Mouse (Mus musculus) heart, adult 11 months (tissue): ENCODE measurements around the gene Endod1.
A peak's percentile ranks its signal among the peaks of the same experiment; 100 is the strongest.

Experiments used
- DNase-seq: peaks from one replicate; pipeline ENCODE4 v3.0.0; 2022

The Endod1 gene

DNA sequence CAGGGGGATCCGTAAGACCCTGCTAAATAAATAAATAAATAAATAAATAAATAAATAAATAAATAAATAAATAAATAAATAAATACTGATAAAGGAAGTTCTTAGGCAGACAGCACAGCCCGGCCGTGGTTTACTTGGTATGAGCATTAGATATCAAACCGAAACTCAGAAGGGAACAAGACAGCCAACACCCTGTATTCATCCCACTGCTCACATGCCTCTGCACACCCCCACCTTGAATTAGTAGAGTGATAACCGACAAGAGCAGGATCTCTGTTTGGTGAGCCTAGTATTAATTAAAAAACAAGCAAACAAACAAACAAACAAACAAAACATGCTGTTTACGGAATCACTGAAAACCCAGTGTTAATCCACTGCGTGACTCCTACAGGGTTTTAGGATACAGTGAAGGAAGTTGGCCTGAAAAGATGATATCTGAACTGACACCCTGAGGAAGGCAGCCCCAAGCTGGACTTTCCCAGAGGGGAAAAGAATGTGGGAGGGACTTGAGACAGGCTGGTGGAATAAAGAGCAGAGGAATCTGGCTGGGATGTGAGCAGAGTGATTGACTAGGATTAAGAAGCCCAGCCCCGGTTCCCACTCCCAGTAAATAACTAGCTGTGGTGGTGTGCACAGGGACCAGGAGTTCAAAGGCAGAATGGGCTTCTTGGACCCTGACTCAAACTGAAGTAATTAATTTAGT lies at the start of gene Endod1:
Endod1 (minus strand) TSS at position 155 of the 703 bp plus-strand sequence.
- peak; percentile 95 for DNase-seq

DNA sequence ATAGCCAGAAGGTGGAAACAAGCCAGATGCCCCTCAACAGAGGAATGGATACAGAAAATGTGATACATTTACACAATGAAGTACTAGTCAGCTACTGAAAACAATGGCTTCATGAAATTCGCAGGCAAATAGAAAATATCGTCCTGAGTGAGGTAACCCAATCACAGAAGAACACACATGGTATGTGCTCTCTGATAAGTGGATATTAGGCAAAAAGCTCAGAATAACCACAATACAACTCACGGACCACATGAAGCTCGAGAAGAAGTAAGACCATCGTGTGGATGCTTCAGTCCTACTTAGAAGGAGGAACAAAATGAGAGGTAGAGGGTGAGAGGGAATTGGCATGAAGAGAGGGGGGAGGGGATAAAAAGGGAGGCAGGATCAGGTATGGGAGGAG lies 27.8 kb upstream of the Endod1 start:
- no peak for DNase-seq

DNA sequence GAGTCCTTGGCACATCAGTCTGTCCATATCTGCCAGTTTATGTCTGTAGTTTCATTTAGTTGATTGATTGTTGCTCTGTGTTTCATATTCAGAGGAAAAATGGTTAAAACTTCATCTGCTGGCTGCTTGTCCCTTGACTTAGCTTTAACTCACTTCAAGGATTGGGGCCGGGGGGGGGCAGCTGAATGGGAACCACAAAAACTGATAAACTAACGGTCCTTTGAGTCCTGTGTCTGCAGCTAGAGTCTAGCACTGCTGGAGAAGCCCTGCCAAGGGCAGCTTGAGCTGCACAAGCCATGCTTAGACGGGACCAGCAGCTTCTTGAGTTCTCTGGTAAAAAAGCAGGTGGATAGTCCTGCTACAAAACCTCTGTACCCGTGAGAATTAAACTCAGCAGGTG lies 26.7 kb upstream of the Endod1 start:
- no peak for DNase-seq

DNA sequence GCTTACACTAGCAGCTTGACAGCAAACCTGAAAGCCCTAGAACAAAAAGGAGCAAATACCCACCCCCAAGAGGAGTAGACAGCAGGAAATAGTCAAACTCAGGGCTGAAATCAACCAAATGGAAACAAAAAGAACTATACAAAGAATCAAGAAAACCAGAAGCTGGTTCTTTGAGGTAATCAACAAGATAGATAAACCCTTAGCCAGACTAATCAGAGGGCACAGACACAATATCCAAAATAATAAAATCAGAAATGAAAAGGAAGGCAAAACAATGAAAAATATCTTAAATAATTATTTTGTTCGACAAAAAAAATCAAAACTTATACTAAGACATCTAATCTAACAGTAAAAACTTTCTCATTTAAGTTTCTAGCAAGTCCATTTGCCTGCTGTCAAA lies 24.7 kb upstream of the Endod1 start:
- DNase-seq, result no peak

DNA sequence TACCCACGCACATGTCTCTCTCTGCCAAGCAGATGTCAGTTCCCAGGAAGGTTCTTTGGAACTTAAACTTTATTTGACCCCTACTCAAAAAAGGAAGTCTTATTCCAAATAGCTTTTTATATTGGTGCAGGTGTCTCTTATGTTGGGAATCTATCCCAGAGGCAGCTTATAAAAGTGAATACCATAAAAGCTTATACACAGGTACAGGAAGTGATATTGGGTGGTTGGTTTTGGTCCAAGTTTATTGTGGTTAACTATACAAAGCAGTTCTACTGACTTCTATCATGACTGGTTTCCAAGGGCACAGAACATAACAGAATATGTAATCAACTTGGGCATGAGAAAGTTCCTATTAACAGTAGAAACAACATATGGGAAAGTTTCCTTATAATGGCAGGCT lies 20.8 kb upstream of the Endod1 start:
- peak; percentile 69 for DNase-seq

DNA sequence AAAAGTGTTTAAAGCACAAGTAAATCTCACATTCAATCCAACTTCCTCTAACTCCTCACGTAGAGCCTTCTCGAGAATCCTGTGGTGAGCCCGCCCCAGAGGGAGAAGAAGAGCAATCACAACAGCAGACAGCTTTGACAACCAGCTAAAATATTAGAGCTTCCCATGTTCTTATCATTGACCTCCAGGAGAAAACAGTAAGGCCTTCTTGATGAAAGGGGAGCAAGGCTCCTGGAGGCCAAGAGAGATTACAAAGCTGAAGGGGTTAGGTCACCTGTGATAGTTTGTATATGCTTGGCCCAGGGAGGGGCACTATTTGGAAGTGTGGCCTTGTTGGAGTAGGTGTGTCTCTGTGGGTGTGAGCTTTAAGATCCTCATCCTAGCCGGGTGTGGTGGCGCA lies 19.1 kb upstream of the Endod1 start:
- peak; percentile 51 for DNase-seq

DNA sequence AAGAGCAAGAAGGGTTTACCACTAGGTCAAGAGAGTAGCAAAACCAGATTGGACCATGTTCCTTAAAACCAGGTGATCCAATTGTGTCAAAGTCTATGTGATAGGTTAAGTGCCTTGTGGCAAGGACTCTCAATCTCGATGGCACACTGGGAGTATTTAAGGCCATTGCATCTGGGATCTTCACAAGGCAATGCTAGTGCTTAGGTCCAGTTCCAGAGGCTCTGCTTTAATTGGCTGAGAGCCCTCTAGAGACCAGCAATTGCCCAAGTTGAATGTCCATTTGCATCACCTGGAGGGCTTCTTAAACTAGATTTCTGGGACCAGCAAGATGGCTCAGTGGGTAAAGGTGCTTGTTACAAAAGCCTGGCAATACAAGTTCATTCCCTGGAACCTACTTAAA lies 17.6 kb upstream of the Endod1 start:
- DNase-seq, result peak; percentile 34

DNA sequence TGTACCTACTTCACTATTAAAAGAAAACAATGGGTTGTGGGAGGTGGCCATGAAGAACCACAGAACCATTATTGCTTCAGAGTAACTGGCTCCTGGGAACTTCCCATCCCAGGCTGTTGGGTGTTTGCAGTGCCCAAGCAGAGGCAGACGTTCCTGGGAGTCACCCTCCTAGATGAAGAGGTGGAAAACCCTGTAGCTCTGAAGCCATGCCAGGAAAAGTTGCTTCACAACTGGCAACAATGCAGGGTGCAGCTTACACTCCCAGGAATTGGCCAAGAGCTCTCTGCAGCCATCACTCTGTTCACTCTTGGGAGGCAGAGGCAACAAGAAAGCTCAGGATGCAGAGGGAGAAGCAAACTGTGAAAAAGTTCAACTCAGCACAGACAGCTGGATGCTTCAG lies 16.8 kb upstream of the Endod1 start:
- peak; percentile 79 for DNase-seq

DNA sequence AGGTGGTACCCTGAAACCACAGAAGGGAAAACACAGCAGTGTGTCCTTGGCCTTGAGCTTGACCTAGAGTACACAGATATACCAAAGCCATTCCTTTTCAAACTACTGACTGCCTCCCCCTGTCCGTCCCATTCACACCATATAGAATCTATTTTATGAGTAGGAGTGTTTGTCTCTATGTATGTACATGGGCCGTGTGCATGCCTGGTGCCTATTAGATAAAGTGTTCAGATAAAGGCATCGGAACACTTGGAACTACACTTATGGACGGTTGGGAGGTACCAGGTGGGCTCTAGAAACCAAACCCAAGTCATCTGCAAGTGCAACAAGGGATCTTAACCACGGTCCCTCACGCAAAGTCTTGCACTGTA lies 16.1 kb upstream of the Endod1 start:
- peak; percentile 25 for DNase-seq

DNA sequence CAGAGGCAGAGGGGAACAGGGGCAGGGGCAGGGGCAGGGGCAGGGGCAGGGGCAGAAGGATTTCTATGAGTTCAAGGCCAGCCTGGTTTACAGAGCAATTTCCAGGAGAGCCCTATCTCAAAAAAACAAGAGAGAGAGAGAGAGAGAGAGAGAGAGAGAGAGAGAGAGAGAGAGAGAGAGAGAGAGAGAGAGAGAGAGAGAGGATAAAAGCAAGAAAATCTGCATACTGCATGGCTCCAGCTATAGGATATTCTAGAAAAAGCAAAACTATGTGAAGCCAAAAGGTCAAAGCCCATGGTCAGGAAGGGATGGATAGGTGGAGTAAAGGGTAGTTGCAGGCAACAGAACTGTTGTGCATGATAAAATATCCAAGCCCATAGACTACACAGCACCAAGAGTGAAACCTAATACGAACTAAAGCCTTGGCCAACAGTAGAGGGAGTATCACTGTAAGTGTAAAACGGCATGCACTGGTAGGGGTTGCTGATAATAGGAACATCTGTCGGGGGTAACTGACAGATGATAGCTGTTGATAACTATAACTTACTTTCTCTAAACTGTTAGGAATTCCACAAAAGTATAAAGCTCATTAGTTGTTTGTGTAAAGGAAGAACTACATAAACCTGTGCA lies 15.6 kb upstream of the Endod1 start:
- no peak for DNase-seq

DNA sequence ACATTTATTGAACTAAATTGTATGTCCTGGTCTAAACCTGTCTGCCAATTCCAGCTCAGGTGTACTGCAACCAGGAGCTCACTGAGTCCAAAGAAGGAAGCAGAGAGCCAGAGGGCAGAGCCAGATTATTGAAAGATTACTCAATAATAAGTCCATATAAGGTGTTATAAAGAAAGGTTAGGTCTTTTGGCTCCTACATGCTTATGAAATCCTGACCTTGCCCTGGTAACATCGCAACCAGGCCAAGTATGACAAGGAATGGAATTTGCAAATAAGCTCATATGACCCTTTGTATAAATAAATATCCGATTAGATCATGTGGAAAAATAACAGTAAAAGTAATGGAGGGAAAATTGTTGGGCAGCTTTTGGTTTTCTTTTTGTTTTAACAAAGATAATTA lies 14.8 kb upstream of the Endod1 start:
- no peak for DNase-seq

DNA sequence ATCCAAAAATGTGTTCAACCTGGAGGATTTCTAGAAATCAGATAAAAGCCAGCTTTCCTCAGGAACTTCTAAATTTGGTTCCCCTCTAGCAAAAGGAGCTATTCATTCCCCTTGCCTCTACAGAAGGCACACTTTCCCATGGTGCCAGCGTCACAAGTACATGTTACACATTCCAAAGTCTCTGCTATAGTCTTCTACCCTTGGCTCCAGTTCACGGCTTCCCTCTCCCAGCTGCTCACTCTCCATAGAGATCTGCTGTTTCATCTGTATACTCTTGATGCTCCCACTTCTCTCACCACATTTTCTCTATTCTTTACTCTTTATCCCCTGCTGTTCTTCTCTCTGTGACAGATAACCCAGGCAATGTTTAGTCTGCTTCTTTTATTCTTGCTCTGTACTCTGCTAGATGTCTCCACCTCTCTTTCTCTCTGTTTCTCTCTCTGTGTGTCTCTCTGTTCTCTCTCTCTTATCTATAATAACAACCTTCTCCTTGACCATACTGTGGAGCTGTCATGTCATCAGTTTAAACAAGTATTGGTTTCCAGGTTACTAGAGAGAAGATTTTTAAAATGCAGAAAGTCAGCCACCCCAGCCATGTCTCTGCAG lies 13.8 kb upstream of the Endod1 start:
- no peak for DNase-seq

DNA sequence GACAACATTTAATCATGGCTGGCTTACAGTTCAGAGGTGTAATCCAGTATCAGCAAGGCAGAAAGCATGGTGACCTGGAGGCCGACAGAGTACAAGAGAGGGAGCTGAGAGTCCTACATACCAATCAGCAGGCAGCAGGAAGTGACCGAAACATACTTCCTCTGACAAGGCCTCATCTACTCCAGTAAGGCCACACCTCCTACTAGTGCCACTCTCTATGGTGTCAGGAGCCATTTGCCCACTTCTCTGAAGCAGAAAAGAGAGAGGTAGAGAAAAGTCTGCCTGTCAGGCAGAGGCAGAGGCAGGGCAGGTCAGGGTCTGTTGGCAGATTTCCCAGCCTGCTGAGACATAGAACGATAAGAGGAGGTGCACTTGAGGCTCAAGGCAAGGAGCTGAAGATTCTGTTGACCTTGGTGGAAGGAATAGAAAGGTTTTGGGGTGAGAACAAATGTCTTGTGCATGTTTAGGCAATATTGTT lies 10.6 kb upstream of the Endod1 start:
- no peak for DNase-seq

DNA sequence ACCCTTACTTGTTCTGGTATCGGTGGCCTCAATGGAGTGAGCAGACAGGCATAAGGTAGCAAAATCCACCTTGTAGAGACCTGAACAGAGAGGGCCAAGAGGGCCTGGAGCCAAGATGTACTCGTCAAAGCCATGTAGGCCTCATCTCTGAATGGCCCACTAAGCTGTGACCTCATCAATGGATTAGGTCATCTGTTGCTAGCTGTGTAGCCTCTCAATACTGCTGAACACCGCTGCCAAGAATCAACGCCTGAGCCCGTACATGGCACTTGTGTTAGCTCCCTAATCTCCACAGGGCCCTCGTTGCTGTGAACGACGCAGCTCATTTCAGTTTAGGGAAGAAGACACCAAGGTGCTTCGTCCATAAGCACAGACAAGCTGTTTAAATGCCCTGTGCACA lies 10.0 kb upstream of the Endod1 start:
- DNase-seq, result peak; percentile 82

DNA sequence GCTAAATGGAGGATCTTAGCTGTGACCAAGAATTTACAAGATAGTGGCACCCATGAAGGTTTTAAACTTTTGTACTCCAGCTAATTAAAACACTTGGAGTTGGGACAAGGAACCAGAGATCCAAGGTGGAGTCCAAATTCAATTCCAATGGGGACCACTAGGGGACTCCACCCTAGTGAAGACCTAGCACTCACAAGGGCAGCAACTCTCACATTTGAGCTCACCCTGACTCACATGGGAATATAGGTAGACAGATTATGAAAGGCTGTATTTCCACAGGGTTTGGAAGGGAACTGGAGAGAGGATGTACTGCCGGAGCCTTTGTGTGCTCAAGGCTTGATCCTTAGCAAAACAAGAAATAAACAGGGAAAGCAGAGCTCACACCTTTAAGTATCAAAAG lies 9.0 kb upstream of the Endod1 start:
- DNase-seq, result peak; percentile 62

DNA sequence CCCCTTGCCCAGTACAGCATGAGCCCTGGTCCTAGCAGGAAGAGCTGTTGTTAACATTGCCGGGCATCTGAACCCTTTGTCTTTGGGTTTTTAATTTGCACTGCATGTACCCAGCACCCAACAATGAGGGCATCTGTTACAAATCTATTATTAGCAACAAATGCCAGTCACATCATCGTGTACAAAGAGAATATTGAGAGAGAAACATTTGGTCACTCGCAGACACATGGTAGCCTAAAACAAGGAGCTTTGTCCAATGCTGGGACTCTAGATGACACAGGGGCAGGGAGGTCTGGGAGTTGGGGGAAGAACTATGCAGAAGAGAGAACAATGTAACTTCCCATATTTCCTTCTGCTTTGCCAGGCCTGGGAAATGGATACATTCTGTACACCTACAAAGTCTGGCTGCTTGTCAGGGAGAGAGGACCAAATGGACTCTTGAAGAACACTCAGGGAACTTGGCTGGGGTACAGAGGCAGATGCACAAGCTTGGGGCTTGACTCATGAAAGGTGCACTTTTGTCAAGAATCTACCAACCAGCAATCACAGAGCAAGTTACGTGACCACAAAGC lies 7.8 kb upstream of the Endod1 start:
- DNase-seq, result peak; percentile 73

DNA sequence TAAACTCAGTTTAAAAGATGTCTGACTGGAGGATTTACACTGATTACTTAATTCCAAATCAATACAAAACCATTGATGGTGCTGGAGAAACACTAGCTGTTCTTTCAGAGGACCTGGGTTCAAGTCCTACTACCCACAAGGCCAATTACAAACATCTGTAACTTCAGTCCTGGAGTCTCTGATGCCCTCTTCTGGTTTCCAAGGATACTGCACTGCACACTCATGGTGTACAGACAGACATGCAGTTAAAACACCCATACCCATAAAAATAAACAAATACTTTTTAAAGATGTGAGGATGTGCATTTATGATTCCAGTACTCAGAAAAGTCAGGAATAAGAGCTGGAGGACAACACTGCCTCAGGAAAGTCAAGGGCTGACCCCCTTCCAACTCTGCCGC lies 6.7 kb upstream of the Endod1 start:
- DNase-seq, result no peak

DNA sequence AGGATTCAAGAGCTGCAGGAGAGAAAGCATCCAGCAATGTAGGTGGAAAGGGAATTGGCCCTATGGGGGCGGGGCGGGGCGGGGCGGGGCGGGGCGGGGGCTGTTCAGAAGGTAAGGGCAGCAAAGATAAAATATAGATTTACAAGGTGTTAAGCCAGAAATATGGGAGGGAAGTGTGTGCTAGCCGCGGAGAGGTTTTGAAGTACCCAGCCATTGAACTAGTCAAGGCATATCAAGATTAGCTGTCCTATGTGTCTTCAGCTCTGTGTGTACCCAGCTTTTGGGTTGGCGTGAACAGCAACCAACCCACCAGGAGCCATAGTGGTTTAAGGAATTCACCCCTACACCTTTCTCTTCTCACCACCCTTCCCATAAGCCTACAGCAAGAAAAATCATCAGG lies 5.5 kb upstream of the Endod1 start:
- DNase-seq, result peak; percentile 58

DNA sequence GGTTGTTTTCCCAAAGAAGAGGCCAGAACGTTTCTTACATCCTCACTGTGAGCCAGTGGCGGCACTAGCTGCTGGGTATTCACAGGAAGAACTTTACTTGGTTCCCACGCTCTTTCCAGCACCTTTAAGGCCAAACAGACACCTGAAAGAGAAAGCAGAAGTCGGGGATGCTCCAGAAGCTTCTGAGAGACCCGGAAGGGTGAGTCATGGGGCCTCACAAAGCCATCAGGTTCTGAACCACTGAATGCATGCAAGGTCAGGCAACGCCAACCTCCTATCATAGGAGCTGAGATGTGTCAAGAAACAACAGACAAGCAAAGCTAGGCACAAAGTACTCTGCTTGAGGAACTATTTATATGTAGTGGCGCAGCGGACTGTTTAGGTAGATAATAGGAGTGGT lies 4.4 kb upstream of the Endod1 start:
- no peak for DNase-seq

DNA sequence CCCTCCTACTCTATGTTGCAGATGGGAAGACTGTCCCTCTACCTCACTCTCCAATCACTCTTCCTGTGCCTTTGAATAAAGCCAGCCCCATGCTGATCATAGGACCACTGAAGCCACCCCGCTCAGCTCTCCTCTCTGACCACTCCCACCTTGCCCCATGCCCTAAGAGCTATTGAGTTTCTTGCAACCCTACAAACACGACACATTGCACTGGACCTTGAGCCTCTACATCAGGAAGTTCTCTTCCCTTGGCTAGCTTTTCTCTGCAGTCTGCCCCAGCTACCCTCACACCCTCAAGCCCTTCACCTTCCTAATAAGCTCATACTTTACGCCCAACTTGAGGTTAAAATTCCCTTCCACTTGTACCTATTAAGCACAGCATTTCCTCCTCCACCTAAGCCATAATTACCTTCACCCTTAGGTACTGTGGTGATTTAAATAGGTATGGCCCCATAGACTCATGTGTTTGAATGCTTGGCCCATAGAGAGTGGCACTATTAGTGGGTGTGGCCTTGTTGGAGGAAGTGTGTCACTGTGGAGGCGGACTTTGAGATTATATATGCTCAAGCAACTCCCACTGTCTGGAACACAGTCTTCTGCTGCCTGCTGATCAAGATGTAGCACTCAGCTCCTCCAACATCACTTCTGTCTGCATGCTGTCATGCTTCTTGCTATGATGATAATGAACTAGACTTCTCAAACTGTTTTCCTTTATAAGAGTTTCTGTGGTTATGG lies 2.0 kb upstream of the Endod1 start:
- DNase-seq, result peak; percentile 50

DNA sequence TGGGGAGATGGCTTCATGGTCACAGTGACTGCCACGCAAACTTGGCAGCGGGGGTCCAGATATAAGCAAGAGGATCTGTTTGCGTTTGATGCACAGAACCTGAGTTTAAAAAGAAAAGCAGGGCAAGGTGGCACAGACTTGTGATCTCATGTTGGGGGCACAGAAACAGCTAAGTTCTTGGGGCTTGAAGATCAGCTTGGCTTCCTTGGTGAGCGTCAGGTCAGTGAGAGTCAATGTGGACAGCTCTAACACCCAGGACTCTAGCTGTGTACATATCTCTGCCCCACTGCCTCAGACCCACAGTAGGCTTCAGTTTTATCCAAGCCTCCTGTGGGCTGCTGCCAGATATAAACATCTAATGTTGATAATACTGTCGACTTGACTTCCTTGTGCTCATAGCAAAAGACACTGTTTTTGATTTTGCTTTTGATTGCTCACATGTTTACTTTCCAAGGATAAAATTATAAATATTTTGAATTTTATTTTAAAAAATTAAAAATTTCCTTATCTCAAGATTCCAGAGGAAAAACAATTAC lies 1.0 kb upstream of the Endod1 start:
- peak; percentile 74 for DNase-seq

DNA sequence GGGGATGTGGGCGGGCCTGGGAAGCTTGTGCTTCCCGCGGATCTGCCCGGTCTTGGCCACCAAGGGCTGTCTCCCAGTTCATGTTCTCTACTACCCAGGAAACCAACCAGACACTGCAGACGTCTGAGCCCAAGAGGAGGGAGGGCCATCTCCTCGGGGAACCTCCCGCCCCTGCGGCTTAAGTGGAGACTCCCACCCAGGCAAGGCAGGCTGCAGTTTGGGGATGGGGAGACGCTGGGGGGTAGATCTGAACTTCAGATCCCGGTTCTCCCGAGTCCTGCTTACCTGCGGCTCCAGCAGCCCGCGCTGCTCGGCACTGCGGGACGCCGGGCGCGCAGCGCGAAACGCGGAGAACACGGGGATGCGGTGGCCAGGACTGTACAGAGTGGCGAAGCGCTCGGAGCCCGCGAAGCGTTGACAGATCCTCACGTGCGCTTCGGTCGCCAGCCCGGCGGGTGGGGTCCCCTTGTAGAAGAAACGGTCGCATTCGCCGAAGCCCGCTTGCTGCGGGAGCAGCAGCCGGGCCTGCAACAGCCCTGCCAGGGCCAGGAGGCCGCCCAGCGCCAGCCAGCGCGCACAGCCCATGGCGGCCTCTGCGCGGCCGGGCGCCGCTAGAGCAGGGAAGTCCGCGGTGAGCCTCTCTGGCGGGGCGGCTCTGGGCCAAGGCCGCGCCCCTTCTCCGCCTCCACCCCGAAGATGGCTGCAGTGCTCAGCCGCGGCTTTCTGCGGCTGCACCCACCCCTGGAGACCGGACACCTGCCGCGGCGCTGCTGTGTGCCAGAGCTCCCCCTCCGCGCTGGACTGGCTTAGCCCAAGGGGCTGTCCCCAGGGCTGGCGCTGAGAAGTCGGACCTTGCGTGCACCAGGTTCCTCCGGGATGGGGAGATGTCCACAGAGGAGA lies 671 bp downstream of the Endod1 start:
- DNase-seq, result peak; percentile 99
